Mouse (Mus musculus) lung, postnatal 0 days (tissue): ENCODE results near the gene Hlcs. TPM values are rescaled to one million over a fixed set of nuclear protein-coding genes. Genes with fewer than 3 reads are reported as not detected.

Source experiments
- ATAC-seq: fragments of 200-750 bp; cut with Nextera tagmentation; 2 replicates; pipeline ENCODE4 v1.8.0; 2017; ENCODE audit warnings: moderate library complexity
- DNase-seq: peaks from one replicate; pipeline ENCODE4 v3.0.0-alpha.2; 2016; ENCODE audit warnings: low spot score
- H3K27ac ChIP-seq: fragments of 300-500 bp; sonication (generic); 2 replicates; pipeline ENCODE4 v1.5.1; 2014; ENCODE audit warnings: antibody characterized with exemption, mild to moderate bottlenecking, low read length, mixed read lengths
- H3K27me3 ChIP-seq: fragments of 300-500 bp; sonication (generic); replicated peaks from 2 replicates; pipeline ENCODE4 v1.6.1; 2014; ENCODE audit warnings: low read length, mixed read lengths; ENCODE audit not compliant: insufficient read depth
- H3K36me3 ChIP-seq: fragments of 300-500 bp; sonication (generic); 2 replicates; pipeline ENCODE4 v1.6.1; 2014; ENCODE audit warnings: low read length, mixed read lengths; ENCODE audit not compliant: insufficient read depth
- H3K4me1 ChIP-seq: fragments of 300-500 bp; sonication (generic); 2 replicates; pipeline ENCODE4 v1.6.1; 2014; ENCODE audit warnings: antibody characterized with exemption, low read depth, low read length, mixed read lengths; ENCODE audit not compliant: insufficient read depth
- H3K4me2 ChIP-seq: fragments of 300-500 bp; sonication (generic); replicated peaks from 2 replicates; pipeline ENCODE4 v1.6.1; 2014; ENCODE audit warnings: low read depth, mild to moderate bottlenecking, low read length, moderate library complexity, mixed read lengths
- H3K4me3 ChIP-seq: fragments of 300-500 bp; sonication (generic); 2 replicates; pipeline ENCODE4 v1.5.1; 2014; ENCODE audit warnings: low read depth, low read length
- H3K9ac ChIP-seq: fragments of 300-500 bp; sonication (generic); replicated peaks from 2 replicates; pipeline ENCODE4 v1.6.1; 2014; ENCODE audit warnings: low read depth, mild to moderate bottlenecking
- H3K9me3 ChIP-seq: fragments of 300-500 bp; sonication (generic); 2 replicates; pipeline ENCODE4 v1.6.1; 2016; ENCODE audit warnings: low read length, mixed read lengths
- CTCF ChIP-seq: IDR thresholded peaks from 2 replicates; pipeline ENCODE4 v1.5.1; 2016; ENCODE audit warnings: antibody characterized with exemption, mild to moderate bottlenecking
- EP300 ChIP-seq: IDR thresholded peaks from 2 replicates; pipeline ENCODE4 v1.6.1; 2016; ENCODE audit warnings: antibody characterized with exemption, mild to moderate bottlenecking, control low read depth
- WGBS: fragments of 180-500 bp; shearing (Covaris S2); extraction: QIAGEN DNeasy Blood & Tissue Kit; methylation state at CpG from one replicate; pipeline ENCODE4 v1.1.7; 2014; 5-methylcytosine and 5-hydroxymethylcytosine counted together
- polyA plus RNA-seq: library from polyadenylated mRNA; unstranded; fragments of >200 nt; fragmentation: Nextera tagmentation; extraction: Ambion mirVana; gene quantifications from 2 replicates; pipeline ENCODE4 v1.2.1, GENCODE M21; 2015

The Hlcs gene
- polyA plus RNA-seq, 1 experiment from 2014 or later, result 4.6 TPM

GRCm38 (mm10) chr16:94208152-94208551 is 105.2 kb downstream of the Hlcs start:
- TF ChIP-seq EP300, result no peak
- TF ChIP-seq CTCF, result no peak
- no peak overlapping the region for H3K4me3 ChIP-seq
- 0 out of 2 replicates have a peak, but pooled peaks cover 3% of the 10 kb centered on the region for H3K9me3 ChIP-seq
- no peak overlapping the region for H3K9ac ChIP-seq
- no peak overlapping the region for H3K4me2 ChIP-seq
- DNase-seq (no peak), ATAC-seq (no peak)
- no peak overlapping the region for H3K27ac ChIP-seq
- no peaks in the 10 kb centered on the region for H3K36me3 ChIP-seq
- WGBS, result 84% methylated on average over 6 of the region's 6 CpGs
- H3K4me1 ChIP-seq, result no peaks in the 10 kb centered on the region
- no peaks in the 10 kb centered on the region for H3K27me3 ChIP-seq

- ATAC-seq (no peak), DNase-seq (peak; percentile 13)
- H3K4me1 ChIP-seq, result no peaks in the 10 kb centered on the region
- no peaks in the 10 kb centered on the region for H3K36me3 ChIP-seq
- H3K27ac ChIP-seq, result no peak overlapping the region
- no peak overlapping the region for H3K4me3 ChIP-seq
- H3K9me3 ChIP-seq, result no peaks in the 10 kb centered on the region
- H3K27me3 ChIP-seq, result no peaks in the 10 kb centered on the region
- H3K9ac ChIP-seq, result no peak overlapping the region
- WGBS, result 58% methylated on average over 26 of the region's 26 CpGs
- H3K4me2 ChIP-seq, result no peak overlapping the region
- TF ChIP-seq CTCF, result no peak
- TF ChIP-seq EP300, result no peak
These were observed 107.6 kb downstream of the Hlcs start for GRCm38 (mm10) chr16:94205528-94206484.

- no peak overlapping the region for H3K9ac ChIP-seq
- no peak for ATAC-seq
- H3K4me2 ChIP-seq, result no peak overlapping the region
- TF ChIP-seq EP300 (no peak), CTCF (no peak)
- no peaks in the 10 kb centered on the region for H3K27me3 ChIP-seq
- H3K36me3 ChIP-seq, result no peaks in the 10 kb centered on the region
- 56% methylated on average over 5 of the region's 5 CpGs for WGBS
- H3K27ac ChIP-seq, result no peak overlapping the region
- no peaks in the 10 kb centered on the region for H3K9me3 ChIP-seq
- H3K4me3 ChIP-seq, result no peak overlapping the region
- no peaks in the 10 kb centered on the region for H3K4me1 ChIP-seq
- no peak for DNase-seq
These were observed 112.0 kb downstream of the Hlcs start for GRCm38 (mm10) chr16:94201387-94201786.

- Histone ChIP-seq H3K27ac (no peak overlapping the region), H3K36me3 (no peaks in the 10 kb centered on the region), H3K27me3 (no peaks in the 10 kb centered on the region), H3K4me2 (no peak overlapping the region), H3K9ac (no peak overlapping the region), H3K4me3 (no peak overlapping the region), H3K4me1 (no peaks in the 10 kb centered on the region), H3K9me3 (no peaks in the 10 kb centered on the region)
- no peak for ATAC-seq
- 56% methylated on average over 5 of the region's 5 CpGs for WGBS
- TF ChIP-seq EP300 (no peak), CTCF (no peak)
- no peak for DNase-seq
These were observed 117.5 kb downstream of the Hlcs start for GRCm38 (mm10) chr16:94195913-94196312.

- WGBS, result 73% methylated on average over 25 of the region's 25 CpGs
- Histone ChIP-seq H3K9ac (no peak overlapping the region), H3K4me1 (no peaks in the 10 kb centered on the region), H3K4me2 (no peak overlapping the region), H3K36me3 (no peaks in the 10 kb centered on the region), H3K27me3 (no peaks in the 10 kb centered on the region), H3K4me3 (no peak overlapping the region), H3K9me3 (no peaks in the 10 kb centered on the region), H3K27ac (no peak overlapping the region)
- no peak for DNase-seq
- TF ChIP-seq EP300 (no peak), CTCF (no peak)
- ATAC-seq, result no peak
These were observed 121.7 kb downstream of the Hlcs start for GRCm38 (mm10) chr16:94191379-94192315.

- H3K36me3 ChIP-seq, result no peaks in the 10 kb centered on the region
- no peak overlapping the region for H3K27ac ChIP-seq
- no peak overlapping the region for H3K9ac ChIP-seq
- ATAC-seq, result no peak
- no peaks in the 10 kb centered on the region for H3K27me3 ChIP-seq
- no peaks in the 10 kb centered on the region for H3K4me1 ChIP-seq
- H3K4me2 ChIP-seq, result no peak overlapping the region
- no peak for DNase-seq
- TF ChIP-seq EP300 (no peak), CTCF (no peak)
- no peak overlapping the region for H3K4me3 ChIP-seq
- H3K9me3 ChIP-seq, result no peaks in the 10 kb centered on the region
- 92% methylated on average over 5 of the region's 5 CpGs for WGBS
These were observed 123.1 kb downstream of the Hlcs start for GRCm38 (mm10) chr16:94190256-94190655.
